Mouse (Mus musculus) liver, embryonic 14.5 days (tissue): ENCODE measurements around the gene Cebpe.

Experiments
- CTCF ChIP-seq: IDR thresholded peaks from 2 replicates; pipeline ENCODE4 v1.5.1; 2016; ENCODE audit warnings: antibody characterized with exemption, low read depth, control low read depth
- EP300 ChIP-seq: IDR thresholded peaks from 2 replicates; pipeline ENCODE4 v1.6.1; 2016; ENCODE audit warnings: antibody characterized with exemption, low read depth

DNA sequence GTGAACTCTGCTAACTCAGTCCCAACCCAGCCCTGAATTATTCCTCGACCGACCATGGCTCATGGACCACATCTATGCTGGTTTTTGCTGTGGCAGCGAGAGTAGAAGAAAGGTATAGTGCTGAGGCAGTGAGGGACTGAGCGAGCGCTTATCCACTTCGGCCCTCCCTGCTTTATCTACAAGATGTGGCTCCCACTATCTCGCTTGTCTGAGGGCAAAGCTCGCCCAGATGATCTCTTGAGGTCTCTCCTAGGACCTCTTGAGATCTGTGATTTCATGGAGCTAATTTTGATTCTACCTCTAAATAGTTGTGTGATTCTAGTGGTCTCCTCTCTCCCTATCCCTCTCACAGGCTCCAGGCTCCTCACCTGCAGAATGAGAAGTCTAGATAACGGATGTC lies 2.9 kb downstream of the Cebpe start:
- no peak for TF ChIP-seq CTCF
- TF ChIP-seq EP300 = no peak
